Mouse (Mus musculus) brown adipose tissue, adult 24 weeks (tissue): ENCODE results near the gene Tmem229b. TPM values are rescaled to one million over a fixed set of nuclear protein-coding genes. Genes with fewer than 3 reads are reported as not detected.
"Not testable (repeated sequence)": the region's sequence is repeated elsewhere in the genome, so short reads cannot be mapped to it uniquely, and the experiment has no call there.

Experiments
- H3K27ac ChIP-seq: fragments of 200-500 bp; replicated peaks from 2 replicates; pipeline ENCODE4 v1.5.1; 2012; ENCODE audit warnings: low read depth, mild to moderate bottlenecking, low read length
- H3K4me1 ChIP-seq: fragments of 200-500 bp; 2 replicates; pipeline ENCODE4 v1.6.1; 2012; ENCODE audit warnings: low read length, mixed read lengths; ENCODE audit not compliant: control insufficient read depth, insufficient read depth, insufficient read length
- H3K4me3 ChIP-seq: fragments of 200-500 bp; 2 replicates; pipeline ENCODE4 v1.5.1; 2012; ENCODE audit warnings: low read depth, mild to moderate bottlenecking, low read length, moderate library complexity; ENCODE audit not compliant: insufficient read depth
- polyA plus RNA-seq: library from polyadenylated mRNA; stranded (reverse); fragments of >200 nt; gene quantifications from 2 replicates; pipeline ENCODE4 v1.2.4, GENCODE M21; 2012; ENCODE audit not compliant: missing spikeins, insufficient read depth, insufficient read length

Tmem229b gene
- polyA plus RNA-seq, 1 experiment: 1.0 TPM

- no peaks in the 10 kb centered on the region for H3K4me1 ChIP-seq
- H3K27ac ChIP-seq: no peak overlapping the region
- H3K4me3 ChIP-seq: no peak overlapping the region
Measured at GRCm38 (mm10) chr12:78947661-78948060, 59.8 kb downstream of the Tmem229b start.

DNA sequence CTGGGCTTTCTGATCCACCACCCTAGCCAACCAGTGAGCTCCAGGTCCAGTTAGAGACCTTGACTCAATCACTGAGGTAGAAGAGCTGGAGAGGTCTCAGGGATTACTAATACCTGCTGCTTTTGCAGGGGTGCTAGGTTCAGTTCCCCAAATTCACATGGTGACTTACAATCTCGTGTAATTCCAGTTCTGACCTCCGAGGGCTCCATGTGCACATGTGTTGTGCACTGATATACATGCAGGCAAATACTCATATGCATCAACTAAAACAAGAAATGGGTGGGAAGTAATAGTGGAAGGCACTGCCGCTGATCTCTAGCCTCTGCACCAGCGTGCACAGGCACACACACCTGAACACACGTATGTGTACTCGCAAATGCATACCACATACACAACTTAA, 60.3 kb downstream of the Tmem229b start:
- Histone ChIP-seq H3K4me1 (no peaks in the 10 kb centered on the region), H3K27ac (no peak overlapping the region), H3K4me3 (no peak overlapping the region)

DNA sequence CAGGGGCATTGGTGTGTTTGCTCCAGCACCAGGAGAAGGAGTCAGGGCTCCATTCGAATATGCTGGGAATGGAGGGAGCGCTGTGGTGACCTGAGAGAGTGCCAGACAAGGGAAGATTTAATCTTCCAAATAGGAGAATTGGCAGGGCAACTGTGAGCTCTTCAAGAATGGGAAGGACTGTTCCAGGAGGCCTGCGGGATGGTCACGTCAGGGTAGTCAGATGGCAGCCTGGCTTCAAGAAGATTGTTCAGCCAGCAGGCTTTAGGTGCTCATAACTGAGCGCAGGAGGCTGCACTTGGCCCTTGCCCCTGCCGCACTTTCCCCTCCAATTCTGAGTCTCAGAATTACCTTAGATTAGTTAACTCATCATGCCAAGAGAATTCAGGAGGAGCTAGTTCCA, 64.5 kb downstream of the Tmem229b start:
- Histone ChIP-seq H3K27ac (no peak overlapping the region), H3K4me3 (no peak overlapping the region), H3K4me1 (no peaks in the 10 kb centered on the region)

DNA sequence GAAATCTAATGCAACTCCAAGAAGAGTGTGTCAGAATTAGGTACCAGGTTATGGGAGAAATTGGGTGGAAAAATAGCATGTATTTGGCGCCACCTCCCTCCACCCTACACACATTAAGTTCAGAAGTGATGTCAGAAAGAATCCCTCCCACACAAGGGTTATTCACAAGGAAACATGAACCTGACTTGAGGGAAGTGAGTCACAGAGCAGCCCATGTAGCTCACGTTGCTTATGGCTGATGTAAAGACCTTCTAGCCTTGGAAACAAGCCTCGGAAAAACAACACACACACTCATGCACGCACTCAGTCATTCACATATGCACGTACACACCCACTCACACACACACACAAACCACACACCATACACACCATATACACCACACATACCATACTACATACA, 67.3 kb downstream of the Tmem229b start:
- no peaks in the 10 kb centered on the region for H3K4me1 ChIP-seq
- no peak overlapping the region for H3K27ac ChIP-seq
- H3K4me3 ChIP-seq: no peak overlapping the region

GRCm38 (mm10) chr12:78939393-78940037, 67.9 kb downstream of the Tmem229b start:
- Histone ChIP-seq H3K27ac (no peak overlapping the region), H3K4me3 (no peak overlapping the region), H3K4me1 (no peaks in the 10 kb centered on the region)

DNA sequence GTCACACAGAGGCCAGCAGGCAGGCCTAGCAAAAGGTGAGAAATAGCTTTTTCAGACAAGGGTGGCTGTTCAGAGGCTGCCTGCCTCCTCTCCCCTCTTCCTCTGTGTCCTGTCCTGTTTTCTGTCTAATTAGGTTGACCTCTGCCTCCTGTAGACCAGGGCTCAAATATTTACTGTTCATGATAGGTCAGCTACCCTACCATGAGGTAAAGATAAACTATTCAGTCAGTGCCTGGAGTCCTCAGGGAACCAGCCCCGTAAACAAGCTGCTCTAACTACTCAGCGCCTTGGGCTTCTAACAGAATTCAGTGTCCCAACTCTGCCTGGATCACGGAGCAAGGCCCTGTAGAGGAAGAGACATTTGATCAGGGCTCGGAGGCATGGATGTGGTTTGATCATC, 70.9 kb downstream of the Tmem229b start:
- no peaks in the 10 kb centered on the region for H3K4me1 ChIP-seq
- no peak overlapping the region for H3K4me3 ChIP-seq
- no peak overlapping the region for H3K27ac ChIP-seq

- Histone ChIP-seq H3K4me3 (no peak overlapping the region), H3K27ac (no peak overlapping the region), H3K4me1 (no peaks in the 10 kb centered on the region)
Measured at GRCm38 (mm10) chr12:78929900-78930299, 77.5 kb downstream of the Tmem229b start.

DNA sequence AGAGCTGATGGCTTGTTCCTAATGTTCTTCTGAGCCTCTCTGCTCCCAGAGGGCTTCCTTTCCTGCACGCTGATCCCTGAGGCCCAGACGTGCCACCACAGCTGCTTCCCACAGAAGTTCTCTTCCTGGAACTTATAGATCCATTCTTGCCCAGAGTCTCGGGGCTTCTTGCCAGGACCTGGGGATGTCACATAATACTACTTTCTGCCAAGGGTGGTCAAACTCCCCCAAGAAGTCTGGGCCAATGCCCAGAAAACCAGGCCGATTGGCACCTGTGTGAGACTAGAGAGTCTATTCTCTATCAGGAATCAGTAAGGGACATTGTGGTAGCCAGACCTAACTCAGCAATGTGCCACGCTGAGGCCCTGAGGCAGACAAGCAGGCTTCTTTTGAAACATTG, 80.1 kb downstream of the Tmem229b start:
- Histone ChIP-seq H3K4me1 (no peaks in the 10 kb centered on the region), H3K4me3 (no peak overlapping the region), H3K27ac (no peak overlapping the region)

DNA sequence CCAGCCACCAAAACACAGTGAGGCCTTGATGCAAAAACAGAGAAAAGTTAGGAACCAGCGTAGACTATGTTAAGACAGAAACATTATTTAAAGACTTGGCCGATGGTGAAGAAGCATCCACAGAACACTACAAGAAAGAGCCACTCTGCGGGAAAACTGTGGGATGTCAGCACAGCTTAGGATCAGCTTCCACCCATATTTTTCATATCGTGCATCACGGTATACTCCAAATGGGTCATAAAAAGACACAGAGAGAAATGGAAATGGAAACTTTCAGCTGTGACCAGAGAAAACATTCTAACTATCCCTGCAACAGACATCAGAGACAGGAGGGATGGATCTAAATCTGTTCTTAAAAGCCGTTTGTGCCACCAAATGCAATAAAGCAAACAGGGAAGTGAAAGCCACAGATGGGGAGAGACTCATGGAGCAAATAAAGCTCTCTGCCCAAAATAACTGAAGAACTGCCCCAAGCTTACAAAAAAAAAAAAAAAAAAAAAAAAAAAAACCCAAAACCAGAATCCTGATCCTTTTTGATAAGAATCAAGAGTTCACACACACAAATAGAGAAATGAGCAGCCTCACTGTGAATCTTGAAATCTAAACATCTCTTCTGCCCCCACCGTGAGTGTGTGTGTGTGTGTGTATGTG, 83.8 kb downstream of the Tmem229b start:
- Histone ChIP-seq H3K4me1 (no peaks in the 10 kb centered on the region), H3K27ac (no peak overlapping the region), H3K4me3 (no peak overlapping the region)

DNA sequence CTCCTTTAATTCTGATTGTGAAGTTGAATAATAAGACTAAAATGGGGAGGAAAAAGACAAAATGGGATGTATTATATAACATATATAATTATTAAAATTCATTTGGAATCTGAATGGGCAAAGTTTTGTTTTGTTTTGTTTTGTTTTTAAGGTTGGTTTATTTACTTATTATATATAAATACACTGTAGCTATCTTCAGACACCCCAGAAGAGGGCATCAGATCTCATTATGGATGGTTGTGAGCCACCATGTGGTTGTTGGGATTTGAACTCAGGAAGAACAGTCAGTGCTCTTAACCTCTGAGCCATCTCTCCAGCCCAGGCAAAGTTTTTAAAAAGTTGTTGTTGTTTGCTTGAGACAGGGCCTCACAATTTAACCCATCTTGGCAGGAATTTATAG, 84.5 kb downstream of the Tmem229b start:
- not testable (repeated sequence) for H3K27ac ChIP-seq, H3K4me3 ChIP-seq, H3K4me1 ChIP-seq

- H3K4me1 ChIP-seq: no peaks in the 10 kb centered on the region
- H3K4me3 ChIP-seq: no peak overlapping the region
Measured at GRCm38 (mm10) chr12:78922058-78922457, 85.4 kb downstream of the Tmem229b start.

DNA sequence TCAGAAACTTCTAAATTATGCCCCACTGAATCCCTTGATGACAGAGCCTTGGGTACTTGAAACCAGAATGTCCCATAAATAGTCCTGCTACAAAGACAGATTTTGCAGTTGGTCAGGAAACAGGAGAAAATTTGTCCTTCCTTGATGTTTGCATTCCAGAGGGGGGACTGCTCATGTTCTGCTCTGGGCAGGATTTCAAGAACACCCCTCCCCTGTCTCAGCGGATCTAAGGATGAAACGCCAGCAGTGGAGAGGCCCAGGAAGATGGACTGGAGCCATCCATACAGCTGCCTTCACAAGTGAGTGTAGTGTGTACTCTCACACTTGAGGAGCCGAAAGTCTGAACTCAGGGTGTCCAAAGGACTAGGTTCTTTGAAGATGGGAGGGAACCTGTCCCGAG, 86.0 kb downstream of the Tmem229b start:
- Histone ChIP-seq H3K27ac (no peak overlapping the region), H3K4me3 (no peak overlapping the region), H3K4me1 (no peaks in the 10 kb centered on the region)

More at GRCm38 (mm10) chr12:78922058-78922457, 85.4 kb downstream of the Tmem229b start:
- H3K27ac ChIP-seq: no peak overlapping the region

GRCm38 (mm10) chr12:78919079-78919712, 88.2 kb downstream of the Tmem229b start:
- Histone ChIP-seq H3K4me1 (no peaks in the 10 kb centered on the region), H3K4me3 (no peak overlapping the region), H3K27ac (no peak overlapping the region)

DNA sequence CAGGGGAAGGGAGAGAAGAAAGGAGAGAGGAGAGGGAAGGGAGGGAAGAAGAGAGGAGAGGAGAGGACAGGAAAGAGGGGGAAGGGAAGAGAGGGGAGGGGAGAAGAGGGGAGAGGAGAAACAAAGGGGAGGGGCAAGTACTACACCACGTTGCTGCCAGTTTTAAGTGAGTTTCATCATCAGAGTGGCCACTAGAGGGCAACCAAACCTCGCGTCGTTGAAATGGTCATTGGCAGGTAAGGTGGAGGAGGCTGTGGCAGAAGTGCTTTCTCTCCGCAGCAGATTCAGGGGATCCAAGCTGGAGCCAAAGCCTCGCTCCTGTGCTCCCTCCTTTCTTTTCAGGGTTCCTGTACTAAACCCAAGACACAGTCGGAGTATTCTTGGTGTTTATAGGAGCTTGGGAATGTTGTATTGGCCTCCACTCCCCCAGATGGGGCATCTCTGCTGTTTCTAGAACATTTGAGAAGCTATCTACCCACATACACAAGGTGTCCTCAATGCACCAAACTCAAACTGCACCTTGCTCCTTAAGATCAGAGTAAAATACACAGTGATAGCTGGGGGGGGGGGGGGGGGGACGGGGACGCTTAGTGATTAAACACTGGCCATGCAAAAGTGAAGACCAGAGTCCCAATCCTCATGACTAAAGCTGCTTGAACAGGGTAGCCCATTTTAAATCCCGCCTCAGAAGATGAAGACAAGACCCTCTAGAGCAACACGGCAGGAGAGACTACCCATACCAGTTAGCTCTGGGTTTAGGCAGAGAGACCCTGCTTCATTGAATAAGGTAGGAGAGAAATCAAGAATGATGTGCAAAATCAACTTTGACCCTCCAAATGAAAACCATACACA, 89.0 kb downstream of the Tmem229b start:
- Histone ChIP-seq H3K4me3 (no peak overlapping the region), H3K27ac (no peak overlapping the region), H3K4me1 (no peaks in the 10 kb centered on the region)

- Histone ChIP-seq H3K4me1 (no peaks in the 10 kb centered on the region), H3K4me3 (no peak overlapping the region), H3K27ac (no peak overlapping the region)
Measured at GRCm38 (mm10) chr12:78916278-78916677, 91.1 kb downstream of the Tmem229b start.
